Comparison of ENCODE assay signal across 18 mouse cellular contexts in the genomic region with DNA sequence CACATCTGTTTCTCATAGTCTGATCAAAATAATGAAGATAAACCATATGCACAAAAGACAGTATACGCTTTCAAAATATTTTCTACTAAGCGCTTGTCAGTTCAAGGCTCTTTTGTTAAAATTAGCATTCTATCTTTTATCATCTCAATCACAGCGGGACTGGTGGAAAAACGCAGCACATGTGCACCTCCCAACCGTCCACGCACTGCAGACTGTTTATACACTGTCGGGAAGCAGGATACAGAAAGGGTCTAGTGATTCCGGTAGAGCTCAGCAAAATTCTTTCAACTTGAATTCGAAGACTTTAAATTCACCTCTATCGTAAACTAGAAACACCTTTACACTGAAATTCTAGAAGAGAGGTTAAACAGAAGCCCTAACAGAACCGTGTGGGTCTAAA.
"Had no signal": no experiment of that assay in that cellular context is flagged by ENCODE, and none has a peak within 500 bp of the region (broad histone marks: within the 10 kb centered on the region; RNA-seq: fewer than 3 reads in every experiment).

No protein-coding gene starts in this region.

- H3K36me3 ChIP-seq: limb, embryonic 10.5 days; limb, embryonic 13.5 days; liver, embryonic 12.5 days; liver, embryonic 15.5 days; lung, embryonic 15.5 days; midbrain, embryonic 12.5 days had no signal

- H3K4me2 ChIP-seq: limb, embryonic 13.5 days; liver, embryonic 12.5 days; liver, embryonic 15.5 days; lung, embryonic 15.5 days; midbrain, embryonic 12.5 days had no signal

- H3K9me3 ChIP-seq: limb, embryonic 10.5 days; limb, embryonic 13.5 days; liver, embryonic 12.5 days; liver, embryonic 15.5 days; lung, embryonic 15.5 days; midbrain, embryonic 12.5 days had no signal

- ATAC-seq: liver, embryonic 12.5 days had no signal

- H3K4me3 ChIP-seq: layer of hippocampus, adult 2 months; limb, embryonic 10.5 days; limb, embryonic 13.5 days; liver, embryonic 12.5 days; liver, embryonic 15.5 days; lung, embryonic 15.5 days; megakaryocyte, embryonic 14.5 days; midbrain, embryonic 12.5 days had no signal

- H3K9ac ChIP-seq: limb, embryonic 13.5 days; liver, embryonic 12.5 days; liver, embryonic 15.5 days; lung, embryonic 15.5 days; midbrain, embryonic 12.5 days had no signal

- H3K27me3 ChIP-seq: limb, embryonic 13.5 days; liver, embryonic 12.5 days; liver, embryonic 15.5 days; lung, embryonic 15.5 days; megakaryocyte, embryonic 14.5 days; midbrain, embryonic 12.5 days had no signal

- H3K4me1 ChIP-seq: limb, embryonic 13.5 days; liver, embryonic 12.5 days; liver, embryonic 15.5 days; lung, embryonic 15.5 days; megakaryocyte, embryonic 14.5 days; midbrain, embryonic 12.5 days had no signal

- H3K27ac ChIP-seq: kidney, postnatal 0 days; layer of hippocampus, adult 2 months; limb, embryonic 10.5 days; limb, embryonic 13.5 days; liver, embryonic 12.5 days; liver, embryonic 15.5 days; lung, embryonic 15.5 days; midbrain, embryonic 12.5 days; stomach, postnatal 0 days had no signal

- DNase-seq: kidney, postnatal 25 days; layer of hippocampus, adult 9-11 months; liver; lung, adult 18-20 months; lung, postnatal 10 days; lung, postnatal 36 days; thymus, adult 2 months; thymus, postnatal 14 days had no signal
